Mouse (Mus musculus): ENCODE results near the gene Hras. TPM values are rescaled to one million over a fixed set of nuclear protein-coding genes. Genes with fewer than 3 reads are reported as not detected.

Gene Hras
- polyA plus RNA-seq (2016; fragmentation: Nextera tagmentation; extraction: Ambion mirVana), result 93.4 and 96.4 TPM in 2 replicates

DNA sequence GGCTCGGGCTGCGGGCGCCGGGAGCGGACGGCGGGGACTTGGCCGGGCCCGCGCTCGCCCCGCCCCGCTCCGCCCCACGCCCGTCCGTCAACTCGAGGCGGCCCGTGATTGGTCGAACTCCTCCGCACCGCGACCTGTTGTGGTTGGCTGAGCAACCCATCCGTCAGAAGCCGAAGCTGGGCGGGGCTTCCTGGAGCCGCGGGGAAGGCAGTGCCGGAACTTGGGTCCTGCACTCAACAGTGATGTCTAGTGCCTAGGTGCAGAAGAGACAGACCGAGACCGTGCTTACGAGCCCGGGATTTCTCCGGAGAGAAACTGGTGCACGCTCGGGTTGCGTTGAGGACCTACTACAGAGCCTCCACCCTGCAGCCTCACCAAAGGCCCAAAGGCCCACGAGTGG lies at the start of gene Hras, which contains the start of gene Lrrc56:
Gene Hras (minus strand): TSS at position 58 of the 400 bp plus-strand sequence.
Gene Lrrc56 (plus strand): TSS at position 210 of the 400 bp plus-strand sequence.
- Histone ChIP-seq H3K4me2 (replicated peaks) (peak within 1 kb of the TSS; percentile 93), H3K27me3 (no peaks in the 10 kb centered on the region), H3K27ac (replicated peaks) (peak within 1 kb of the TSS; percentile 85), H3K36me3 (peaks cover 35% of the 10 kb centered on the region), H3K9ac (replicated peaks) (peak within 1 kb of the TSS; percentile 97), H3K4me1 (peaks cover 28% of the 10 kb centered on the region), H3K4me3 (peak within 1 kb of the TSS; percentile 93), H3K9me3 (no peaks in the 10 kb centered on the region)
- ATAC-seq (ENCODE audit: low FRiP score, low read depth), result peak; percentile 95
- 0% methylated on average over 36 of the region's 39 CpGs for WGBS

DNA sequence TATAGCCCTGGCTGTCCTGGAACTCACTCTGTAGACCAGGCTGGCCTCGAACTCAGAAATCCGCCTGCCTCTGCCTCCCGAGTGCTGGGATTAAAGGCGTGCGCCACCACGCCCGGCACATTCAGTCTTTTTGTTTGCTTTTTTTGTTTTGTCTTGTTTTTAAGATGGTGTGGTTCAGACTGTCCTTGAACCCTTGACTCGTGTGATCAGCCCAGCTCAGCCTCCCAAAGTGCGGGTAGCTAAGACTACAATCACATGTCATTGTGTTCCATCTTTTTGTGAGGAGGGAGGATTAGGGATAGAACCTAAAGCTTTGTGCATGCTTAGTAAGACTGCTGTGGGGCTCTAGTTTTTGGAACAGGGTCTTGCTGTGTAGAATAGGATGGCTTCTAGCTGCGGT lies 37.7 kb upstream of the Hras start:
- no peak overlapping the region for H3K4me2 ChIP-seq (replicated peaks)
- H3K27ac ChIP-seq (replicated peaks), result no peak overlapping the region
- 94% methylated on average over 9 of the region's 10 CpGs for whole genome bisulfite sequencing
- H3K4me1 ChIP-seq, result peaks cover 16% of the 10 kb centered on the region
- H3K27me3 ChIP-seq, result no peaks in the 10 kb centered on the region
- H3K36me3 ChIP-seq, result peaks cover 56% of the 10 kb centered on the region
- ATAC-seq (ENCODE audit: low FRiP score, low read depth), result no peak
- no peaks in the 10 kb centered on the region for H3K9me3 ChIP-seq
- H3K9ac ChIP-seq (replicated peaks), result no peak overlapping the region
- H3K4me3 ChIP-seq, result no peak overlapping the region

DNA sequence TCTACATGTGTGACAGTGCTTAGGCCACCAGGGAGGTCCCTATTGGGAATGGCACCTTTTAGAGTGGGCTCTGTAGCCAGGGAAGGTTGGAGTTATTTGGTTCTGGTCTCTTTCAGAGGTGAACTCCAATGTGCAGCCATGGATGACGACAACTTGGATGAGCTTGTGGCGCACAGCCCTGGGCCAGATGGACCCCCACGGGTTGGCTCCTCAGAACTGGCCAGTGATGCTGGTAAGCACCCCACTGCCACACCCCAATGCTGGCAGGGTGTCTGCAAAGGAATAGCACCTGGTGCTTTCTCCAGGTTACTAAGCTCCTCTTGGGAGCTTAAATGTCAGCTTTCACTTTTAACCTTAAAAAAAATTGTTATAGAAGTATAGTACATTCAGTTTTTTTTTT lies 37.3 kb upstream of the Hras start:
- ATAC-seq (ENCODE audit: low FRiP score, low read depth), result no peak
- H3K27ac ChIP-seq (replicated peaks), result no peak overlapping the region
- H3K9ac ChIP-seq (replicated peaks), result no peak overlapping the region
- 94% methylated on average over 3 of the region's 3 CpGs for WGBS
- H3K9me3 ChIP-seq, result no peaks in the 10 kb centered on the region
- H3K4me1 ChIP-seq, result peaks cover 16% of the 10 kb centered on the region
- H3K27me3 ChIP-seq, result no peaks in the 10 kb centered on the region
- no peak overlapping the region for H3K4me2 ChIP-seq (replicated peaks)
- H3K4me3 ChIP-seq, result no peak overlapping the region
- peaks cover 54% of the 10 kb centered on the region for H3K36me3 ChIP-seq

DNA sequence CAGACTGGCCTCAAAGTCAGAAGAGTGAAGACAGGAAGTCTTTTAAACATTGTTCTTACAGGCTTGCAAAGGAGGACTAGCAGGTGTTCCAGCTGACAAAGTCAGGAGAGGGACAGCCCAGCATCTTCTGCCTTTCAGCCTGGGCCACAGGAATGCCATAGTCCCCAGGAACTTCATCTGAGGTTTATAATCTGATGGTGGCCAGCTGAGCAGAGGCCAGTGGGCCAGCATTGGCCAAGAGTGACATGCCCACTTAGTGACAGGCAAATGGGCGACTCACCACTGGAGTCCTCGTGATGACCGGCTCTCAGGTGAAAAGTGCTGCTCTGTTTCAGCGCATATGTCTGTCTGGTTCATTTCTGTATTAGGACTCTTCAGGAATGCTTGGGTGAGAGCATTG lies 36.8 kb upstream of the Hras start:
- Histone ChIP-seq H3K9ac (replicated peaks) (no peak overlapping the region), H3K4me2 (replicated peaks) (0 out of 2 replicates have a peak overlapping the region, but pooled peaks have one; percentile 98), H3K4me3 (no peak overlapping the region), H3K4me1 (peaks cover 16% of the 10 kb centered on the region), H3K27ac (replicated peaks) (no peak overlapping the region), H3K9me3 (no peaks in the 10 kb centered on the region), H3K27me3 (no peaks in the 10 kb centered on the region), H3K36me3 (peaks cover 49% of the 10 kb centered on the region)
- 96% methylated on average over 4 of the region's 4 CpGs for WGBS
- no peak for ATAC-seq (ENCODE audit: low FRiP score, low read depth)

DNA sequence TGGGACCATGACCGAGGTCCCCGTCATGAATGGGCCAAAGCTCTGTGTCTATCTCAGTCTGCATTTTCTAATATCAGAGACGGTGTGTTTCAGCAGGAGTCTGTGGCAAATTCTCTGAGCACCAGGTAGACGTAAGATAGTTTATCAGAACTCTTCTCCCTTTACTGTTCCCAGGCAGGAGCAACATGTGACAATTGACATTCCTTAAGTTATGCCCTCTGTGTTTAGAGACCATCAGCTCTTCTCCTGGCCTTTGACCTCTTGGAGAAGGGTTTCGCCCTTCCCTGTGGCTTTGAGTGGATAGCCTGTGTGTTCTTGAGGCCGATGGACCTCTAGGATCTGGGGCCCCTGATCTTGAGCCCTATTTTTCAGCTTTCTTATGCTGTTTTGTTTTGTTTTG lies 35.9 kb upstream of the Hras start:
- ATAC-seq (ENCODE audit: low FRiP score, low read depth), result no peak
- WGBS, result 64% methylated on average over 6 of the region's 6 CpGs
- no peaks in the 10 kb centered on the region for H3K9me3 ChIP-seq
- H3K4me1 ChIP-seq, result peaks cover 16% of the 10 kb centered on the region
- H3K36me3 ChIP-seq, result peaks cover 40% of the 10 kb centered on the region
- peak overlapping the region; percentile 98 for H3K4me2 ChIP-seq (replicated peaks)
- peak overlapping the region; percentile 87 for H3K4me3 ChIP-seq
- no peaks in the 10 kb centered on the region for H3K27me3 ChIP-seq
- no peak overlapping the region for H3K27ac ChIP-seq (replicated peaks)
- H3K9ac ChIP-seq (replicated peaks), result peak overlapping the region; percentile 95

DNA sequence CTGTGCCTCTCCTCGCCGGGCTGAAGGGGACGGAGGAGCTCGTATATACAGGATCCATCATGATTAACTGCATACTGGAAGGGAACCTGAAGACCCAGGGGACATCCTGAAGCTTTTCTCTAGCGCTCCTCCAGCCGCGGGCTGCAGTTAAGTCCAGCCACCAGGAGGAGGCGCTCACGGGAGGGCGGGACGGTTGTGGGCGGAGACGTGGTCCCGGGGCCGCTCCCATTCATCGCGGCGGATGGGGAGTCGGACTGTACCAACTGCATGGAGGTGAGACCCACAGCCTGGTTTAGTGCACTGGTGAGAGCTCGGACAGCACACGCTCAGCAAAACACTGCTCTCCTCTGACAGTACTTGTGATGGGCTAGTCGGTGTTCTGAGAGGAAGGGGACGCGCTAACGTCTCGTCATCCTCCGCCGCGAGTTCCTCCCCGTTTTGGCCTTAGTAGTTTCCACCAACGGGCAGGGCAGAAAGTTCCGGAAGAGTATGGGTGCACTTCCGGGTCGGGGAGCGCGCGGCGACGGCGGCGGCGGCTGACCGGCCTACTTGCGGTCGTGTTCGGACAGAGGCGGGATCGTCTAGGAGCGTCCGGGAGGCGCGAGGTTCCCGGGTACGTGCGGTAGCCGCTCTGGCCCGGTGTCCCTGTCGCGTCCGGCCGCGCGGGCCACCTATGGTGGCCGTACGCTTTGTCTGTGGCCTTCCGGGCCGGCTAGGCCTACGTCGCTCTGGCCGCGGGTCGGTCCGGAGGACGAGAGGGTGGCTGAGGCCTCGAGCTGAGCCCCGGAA lies 34.7 kb upstream of the Hras start, which contains the start of gene Phrf1:
Gene Phrf1 (plus strand): TSS at position 506 of the 789 bp plus-strand sequence.
- Histone ChIP-seq H3K4me3 (peak within 1 kb of the TSS; percentile 87), H3K4me2 (replicated peaks) (peak within 1 kb of the TSS; percentile 98), H3K4me1 (peaks cover 16% of the 10 kb centered on the region), H3K9me3 (no peaks in the 10 kb centered on the region), H3K36me3 (peaks cover 28% of the 10 kb centered on the region), H3K9ac (replicated peaks) (peak within 1 kb of the TSS; percentile 95), H3K27ac (replicated peaks) (peak within 1 kb of the TSS; percentile 94), H3K27me3 (no peaks in the 10 kb centered on the region)
- under 1% methylated on average over 66 of the region's 76 CpGs for WGBS
- ATAC-seq (ENCODE audit: low FRiP score, low read depth), result peak; percentile 93

DNA sequence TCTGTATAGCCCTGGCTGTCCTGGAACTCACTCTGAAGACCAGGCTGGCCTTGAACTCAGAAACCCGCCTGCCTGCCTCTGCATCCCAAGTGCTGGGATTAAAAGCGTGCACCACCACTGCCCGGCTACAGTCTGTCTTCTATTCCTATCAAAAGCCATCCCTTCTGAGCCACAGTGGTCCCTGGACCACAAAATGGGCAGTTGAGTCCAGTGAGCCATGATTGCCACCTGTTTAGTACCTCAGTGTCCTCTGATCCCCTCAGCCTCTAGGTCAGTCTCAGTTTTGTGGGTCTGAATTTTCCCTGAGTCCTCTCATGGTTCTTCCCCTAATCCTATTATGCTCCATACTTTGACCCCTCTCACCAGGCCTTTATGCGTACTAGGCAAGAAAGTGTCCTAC lies 34.0 kb upstream of the Hras start:
- no peak overlapping the region for H3K9ac ChIP-seq (replicated peaks)
- H3K9me3 ChIP-seq, result no peaks in the 10 kb centered on the region
- ATAC-seq (ENCODE audit: low FRiP score, low read depth), result no peak
- H3K4me3 ChIP-seq, result peak overlapping the region; percentile 87; the same call in 1 of the 2 replicates
- no peaks in the 10 kb centered on the region for H3K27me3 ChIP-seq
- H3K36me3 ChIP-seq, result peaks cover 21% of the 10 kb centered on the region
- H3K4me2 ChIP-seq (replicated peaks), result peak overlapping the region; percentile 98
- H3K27ac ChIP-seq (replicated peaks), result 0 out of 2 replicates have a peak overlapping the region, but pooled peaks have one; percentile 94
- 75% methylated on average over 4 of the region's 4 CpGs for WGBS
- H3K4me1 ChIP-seq, result peaks cover 16% of the 10 kb centered on the region

DNA sequence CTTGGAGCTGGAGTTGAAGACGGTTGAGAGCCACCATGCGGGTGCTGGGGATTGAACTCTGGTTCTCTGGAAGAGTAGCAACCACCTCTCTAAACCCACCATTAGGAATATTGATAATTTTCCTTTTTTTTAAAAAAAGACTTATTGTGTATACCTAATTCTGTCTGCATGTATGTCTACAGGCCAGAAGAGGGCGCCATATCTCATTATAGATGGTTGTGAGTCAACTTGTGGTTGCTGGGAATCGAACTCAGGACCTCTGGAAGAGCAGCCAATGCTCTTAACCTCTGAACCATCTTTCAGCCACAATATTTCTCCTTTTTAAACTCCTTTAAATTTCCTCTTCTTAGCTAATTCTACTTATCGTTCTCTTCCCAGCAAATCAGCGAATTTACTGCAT lies 32.7 kb upstream of the Hras start:
- Histone ChIP-seq H3K4me1 (peaks cover 27% of the 10 kb centered on the region), H3K27ac (replicated peaks) (no peak overlapping the region), H3K4me2 (replicated peaks) (no peak overlapping the region), H3K4me3 (no peak overlapping the region), H3K9me3 (no peaks in the 10 kb centered on the region), H3K27me3 (no peaks in the 10 kb centered on the region), H3K36me3 (peaks cover 8% of the 10 kb centered on the region), H3K9ac (replicated peaks) (no peak overlapping the region)
- 83% methylated on average over 6 of the region's 6 CpGs for WGBS
- no peak for ATAC-seq (ENCODE audit: low FRiP score, low read depth)

DNA sequence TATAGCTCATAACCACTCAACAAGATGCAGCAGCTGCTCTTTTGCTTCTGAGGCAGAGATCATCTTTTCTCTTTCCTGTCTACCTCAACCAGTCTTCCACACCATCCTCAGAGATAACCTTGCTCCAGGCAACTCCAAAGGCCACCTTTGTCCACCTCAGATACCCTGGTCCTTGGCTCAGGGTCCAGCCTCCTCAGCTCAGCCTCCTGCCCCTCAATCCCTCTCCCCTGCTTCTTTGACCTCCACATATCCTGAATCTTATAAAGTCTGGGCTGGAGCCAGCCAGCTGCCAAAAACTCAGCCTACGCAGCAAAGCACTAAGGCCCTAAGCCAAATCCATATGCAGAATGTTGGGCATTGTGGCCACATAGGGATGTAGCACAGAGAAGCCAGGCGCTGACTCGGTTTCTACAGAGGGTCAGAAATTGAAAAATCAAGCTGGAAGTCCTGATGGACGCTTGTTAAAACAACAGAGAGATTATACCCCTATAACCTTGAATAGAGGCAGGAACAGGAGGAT lies 29.0 kb upstream of the Hras start:
- H3K27ac ChIP-seq (replicated peaks), result peak overlapping the region; percentile 78; the same call in 1 of the 2 replicates
- H3K9me3 ChIP-seq, result no peaks in the 10 kb centered on the region

DNA sequence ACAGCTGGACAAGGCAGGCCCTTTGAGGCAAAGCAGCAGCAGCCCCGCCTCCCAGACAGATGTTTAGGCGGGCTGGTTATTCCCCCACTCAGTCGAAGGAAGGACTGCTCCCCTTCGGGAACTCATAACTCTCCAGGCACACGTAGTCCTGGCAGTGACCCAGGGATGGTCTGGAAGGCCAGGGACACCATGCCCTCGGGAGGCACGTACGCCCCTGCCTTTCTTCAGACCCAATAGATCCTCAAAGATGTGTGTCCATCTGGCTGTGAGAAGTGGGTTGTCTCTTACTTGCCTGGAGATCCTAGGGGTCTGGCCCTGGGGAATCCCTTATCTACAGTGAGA lies 28.3 kb upstream of the Hras start:
- no peaks in the 10 kb centered on the region for H3K27me3 ChIP-seq
- WGBS, result 15% methylated on average over 8 of the region's 8 CpGs
- H3K4me3 ChIP-seq, result peak overlapping the region; percentile 50
- no peak for ATAC-seq (ENCODE audit: low FRiP score, low read depth)
- peaks cover 26% of the 10 kb centered on the region for H3K4me1 ChIP-seq
- H3K9ac ChIP-seq (replicated peaks), result peak overlapping the region; percentile 37; the same call in 1 of the 2 replicates
- H3K27ac ChIP-seq (replicated peaks), result peak overlapping the region; percentile 78
- no peaks in the 10 kb centered on the region for H3K9me3 ChIP-seq
- peaks cover 29% of the 10 kb centered on the region for H3K36me3 ChIP-seq
- peak overlapping the region; percentile 84 for H3K4me2 ChIP-seq (replicated peaks)

More for the DNA sequence above, 29.0 kb upstream of the Hras start:
- peak overlapping the region; percentile 84 for H3K4me2 ChIP-seq (replicated peaks)
- H3K27me3 ChIP-seq, result no peaks in the 10 kb centered on the region
- H3K4me3 ChIP-seq, result no peak overlapping the region
- H3K9ac ChIP-seq (replicated peaks), result no peak overlapping the region
- H3K4me1 ChIP-seq, result peaks cover 23% of the 10 kb centered on the region
- peaks cover 22% of the 10 kb centered on the region for H3K36me3 ChIP-seq
- WGBS, result 90% methylated on average over 4 of the region's 4 CpGs
- ATAC-seq (ENCODE audit: low FRiP score, low read depth), result no peak

DNA sequence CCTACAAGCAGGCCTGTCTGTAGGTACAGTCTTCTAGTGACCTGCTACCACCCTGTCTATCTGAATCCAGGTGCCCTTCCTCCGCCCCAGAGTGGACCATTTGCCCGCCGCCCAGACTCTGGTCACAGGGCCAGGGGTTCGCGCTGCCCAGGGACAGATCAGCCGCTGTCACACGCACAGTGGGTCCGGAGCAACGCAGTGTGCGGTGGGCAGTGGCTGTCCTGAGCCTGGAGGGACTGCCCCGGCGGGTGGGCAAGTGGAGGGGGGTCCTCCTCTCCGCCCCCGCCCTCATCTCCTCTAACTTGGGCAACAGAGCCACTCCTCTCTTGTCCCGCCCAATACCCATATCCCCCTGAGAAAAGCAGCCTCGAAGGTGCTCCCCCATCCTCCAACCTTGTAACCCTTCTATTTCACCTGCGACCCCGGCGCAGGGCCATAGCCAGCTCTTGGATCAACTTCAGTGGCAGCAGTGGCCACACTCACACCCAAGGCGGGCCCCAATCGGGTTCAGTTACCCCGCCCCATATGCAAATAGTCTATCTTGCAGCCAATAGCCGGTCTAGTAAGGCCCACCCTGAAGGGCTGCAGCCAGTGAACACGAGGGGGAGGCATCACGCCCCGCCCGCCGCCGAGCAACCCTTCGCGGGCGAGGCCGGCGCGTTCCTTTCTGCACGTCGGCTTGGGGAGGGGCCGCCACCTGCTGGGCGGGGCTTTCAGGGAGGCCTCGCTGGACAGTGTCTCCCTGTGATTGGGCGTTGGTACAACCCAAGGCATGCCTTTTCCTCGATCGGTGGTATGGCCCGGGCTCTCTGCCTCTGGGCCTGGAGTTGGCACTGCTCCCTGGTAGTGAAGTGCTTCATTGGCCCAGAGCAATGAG lies 27.7 kb upstream of the Hras start:
- peak overlapping the region; percentile 84 for H3K4me2 ChIP-seq (replicated peaks)
- peak; percentile 98 for ATAC-seq (ENCODE audit: low FRiP score, low read depth)
- peaks cover 29% of the 10 kb centered on the region for H3K36me3 ChIP-seq
- H3K4me1 ChIP-seq, result peaks cover 32% of the 10 kb centered on the region
- no peaks in the 10 kb centered on the region for H3K9me3 ChIP-seq
- H3K4me3 ChIP-seq, result peak overlapping the region; percentile 50
- H3K9ac ChIP-seq (replicated peaks), result peak overlapping the region; percentile 61
- WGBS, result 2% methylated on average over 44 of the region's 44 CpGs
- no peaks in the 10 kb centered on the region for H3K27me3 ChIP-seq
- H3K27ac ChIP-seq (replicated peaks), result peak overlapping the region; percentile 78

Measured in midbrain, embryonic 12.5 days (tissue).